9 mouse cellular contexts compared by ENCODE assay signal in the genomic region with DNA sequence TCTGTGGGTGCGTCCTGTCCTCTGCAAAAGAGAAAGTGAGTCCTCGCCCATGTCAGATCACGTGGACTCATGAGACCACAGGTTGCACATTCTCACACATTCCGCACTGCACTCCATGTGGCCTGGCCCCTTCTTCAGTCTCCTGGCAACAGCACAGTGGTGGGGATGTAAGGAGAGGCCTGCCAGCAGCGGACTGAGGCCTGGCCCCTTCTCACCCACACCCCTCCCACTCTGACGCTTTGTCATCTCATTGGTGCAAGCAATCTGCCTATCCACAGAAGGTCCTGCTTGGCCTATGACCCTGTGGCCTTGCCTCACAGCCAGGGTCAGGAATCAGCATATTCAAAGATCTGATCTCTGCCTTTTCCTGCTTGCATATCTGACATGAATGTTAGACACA. TPM values are rescaled to one million over a fixed set of nuclear protein-coding genes. Genes with fewer than 3 reads are reported as not detected.
DNase-seq lines count a peak whose midpoint lies in the region; ATAC-seq lines count a peak whose summit lies in the region.
"Had no signal": no experiment of that assay in that cellular context is flagged by ENCODE, and none has a peak within 500 bp of the region (broad histone marks: within the 10 kb centered on the region; RNA-seq: fewer than 3 reads in every experiment).

No protein-coding gene starts in this region.

- H3K27ac ChIP-seq in hindbrain, embryonic 15.5 days (replicated peaks) = no peak overlapping the region

- no peaks in the 10 kb centered on the region for H3K27me3 ChIP-seq in hindbrain, embryonic 15.5 days
- H3K27me3 ChIP-seq: Patski had no signal

- no peak overlapping the region for H3K4me3 ChIP-seq in hindbrain, embryonic 15.5 days

- H3K9me3 ChIP-seq in hindbrain, embryonic 15.5 days = no peaks in the 10 kb centered on the region

- no peak overlapping the region for H3K4me2 ChIP-seq in hindbrain, embryonic 15.5 days

- peaks cover 5% of the 10 kb centered on the region; the same call in 1 of the 2 replicates for H3K4me1 ChIP-seq in hindbrain, embryonic 15.5 days (replicated peaks)

- H3K36me3 ChIP-seq in hindbrain, embryonic 15.5 days = no peaks in the 10 kb centered on the region

- WGBS in hindbrain, embryonic 15.5 days = 22% methylated on average over 6 of the region's 6 CpGs

- peak; percentile 34; the same call in 1 of the 2 replicates for ATAC-seq in hindbrain, embryonic 15.5 days (ENCODE audit: low FRiP score, low read depth)
- no peak for ATAC-seq in CD4-positive, CD25-positive, alpha-beta regulatory T cell, adult 4 months

- DNase-seq in lung, adult 18-20 months = peak; percentile 54 to 67
- no peak for DNase-seq in lung, postnatal 25 days (ENCODE audit: low spot score)
- peak; percentile 16 for DNase-seq in lung, postnatal 14 days
- DNase-seq in yolk sac, embryonic 10.5 days (ENCODE audit: low spot score) = peak; percentile 62
- no peak for DNase-seq in urinary bladder, postnatal 4 days (ENCODE audit: low spot score in 2 of 2)
- no peak for DNase-seq in layer of hippocampus, adult 11-12 months (ENCODE audit: low spot score)

- no peak overlapping the region for H3K9ac ChIP-seq in hindbrain, embryonic 15.5 days

RNA-seq across cellular contexts. Expression of a gene that starts 42.3 kb away (rescaled TPM):
- polyA plus RNA-seq in hindbrain, embryonic 15.5 days (2015; fragmentation: Nextera tagmentation; extraction: Ambion mirVana) = 6.6 and 6.8 TPM in 2 replicates
- polyA plus RNA-seq in CD4-positive, CD25-positive, alpha-beta regulatory T cell, adult 4 months (2017; shearing (Covaris generic)) = under 1 TPM; 0.22 to 0.26 TPM

Comparison
In these comparisons a context has a peak if more than half of its experiments do, and no peak if none do; other contexts are left out.
1. DNase-seq: peak in lung, adult 18-20 months (2 of 2), lung, postnatal 14 days (single experiment) and yolk sac, embryonic 10.5 days (single experiment); none in lung, postnatal 25 days (single experiment), urinary bladder, postnatal 4 days (0 of 2) and layer of hippocampus, adult 11-12 months (single experiment).